Mouse (Mus musculus) neural tube, embryonic 10.5 days (tissue): ENCODE measurements around the gene Plagl1.
"Not testable (repeated sequence)": the region's sequence is repeated elsewhere in the genome, so short reads cannot be mapped to it uniquely, and the experiment has no call there.

Experiments
- DNase-seq: peaks from one replicate; pipeline ENCODE4 v3.0.0-alpha.2; 2017; ENCODE audit warnings: low spot score; ENCODE audit errors: extremely low spot score

Plagl1 gene

DNA sequence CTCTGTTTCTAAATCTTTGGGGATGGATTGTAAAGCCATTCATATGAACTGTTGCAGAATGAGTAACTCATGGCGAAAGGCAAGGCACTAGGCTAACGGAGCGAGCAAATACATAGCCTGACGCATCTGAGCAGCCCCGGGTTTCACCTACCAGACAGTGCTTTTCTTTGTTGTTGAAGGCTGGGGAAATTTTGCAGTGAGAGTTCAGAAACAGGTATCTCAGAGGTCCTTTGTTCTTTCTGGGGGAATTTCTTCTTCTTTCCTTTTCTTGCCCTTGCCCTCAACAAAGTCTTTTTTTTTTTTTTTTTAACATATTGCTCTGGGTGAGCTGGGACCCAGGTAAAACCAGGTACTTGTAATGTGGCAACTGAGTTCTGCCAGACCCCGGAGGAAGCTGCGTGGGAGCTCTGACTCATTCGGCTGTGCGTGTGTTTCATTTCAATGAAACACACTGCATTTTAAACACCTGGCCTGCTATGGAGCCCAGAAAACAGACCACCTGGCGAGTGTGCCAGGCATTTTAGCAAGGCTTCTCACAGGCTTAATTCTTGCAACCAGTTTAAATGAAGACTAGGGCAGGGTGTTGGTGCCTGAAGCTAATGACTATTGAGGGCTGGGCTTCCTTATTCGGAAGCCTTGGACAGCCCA lies at the start of gene Plagl1:
Gene Plagl1 (plus strand): TSS at position 484 of the 648 bp plus-strand sequence.
- DNase-seq, result no peak

DNA sequence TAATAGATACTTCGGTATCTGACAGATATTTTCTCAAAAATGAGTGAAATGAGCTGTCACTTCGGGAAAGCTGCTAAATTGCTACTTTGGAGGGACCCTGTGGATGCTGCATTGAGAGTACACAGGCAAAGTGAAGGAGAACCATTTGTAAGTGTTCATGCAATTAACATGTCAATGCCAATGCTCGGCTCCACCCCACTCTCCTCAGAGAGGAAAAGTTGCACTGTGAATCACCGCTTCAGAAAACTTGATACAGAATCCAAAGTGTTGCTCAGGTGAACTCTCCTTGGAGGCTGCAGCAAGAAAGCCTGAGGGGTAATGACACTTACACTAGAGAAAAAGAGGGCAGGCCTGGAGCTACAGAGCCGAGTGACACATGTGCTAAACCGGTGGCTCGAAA lies 46.3 kb upstream of the Plagl1 start:
- no peak for DNase-seq

DNA sequence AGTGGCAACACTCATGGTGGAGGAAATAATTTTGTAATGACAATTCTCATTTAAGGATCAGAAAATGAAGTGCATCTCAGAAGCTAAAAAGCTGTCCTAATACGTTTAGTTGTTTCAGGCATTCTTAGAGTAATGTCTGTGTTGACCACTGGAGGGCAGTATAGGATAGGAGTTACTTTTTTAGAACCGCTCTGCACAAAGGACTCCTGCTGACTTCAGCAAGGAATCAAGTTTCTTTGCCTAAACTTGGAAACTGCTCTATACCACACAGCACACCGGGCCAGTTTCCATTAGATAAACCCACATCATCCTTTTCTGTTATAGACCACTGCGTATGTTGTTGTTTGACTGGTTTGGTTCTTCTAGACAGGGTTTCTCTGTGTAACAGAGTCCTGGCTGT lies 43.7 kb upstream of the Plagl1 start:
- no peak for DNase-seq

DNA sequence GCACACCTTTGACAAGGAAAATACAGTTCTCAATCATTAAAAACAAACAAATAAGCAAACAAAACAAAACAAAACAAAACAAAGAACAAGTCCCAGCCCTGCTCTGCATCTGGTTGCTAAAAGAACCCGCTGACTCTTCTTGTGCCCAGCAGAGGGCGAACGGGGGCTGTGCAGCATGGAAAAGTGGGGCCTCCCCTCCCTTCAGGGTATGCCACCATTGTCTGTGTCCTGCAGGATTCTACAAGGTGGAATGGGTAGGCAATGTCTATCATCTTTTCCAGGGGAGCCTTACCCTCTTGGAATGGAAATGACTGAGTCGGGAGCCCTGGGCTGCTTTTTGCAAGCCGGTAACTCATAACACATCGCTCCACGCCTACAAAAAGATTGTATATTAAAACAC lies 41.8 kb upstream of the Plagl1 start:
- DNase-seq, result peak; percentile 36

DNA sequence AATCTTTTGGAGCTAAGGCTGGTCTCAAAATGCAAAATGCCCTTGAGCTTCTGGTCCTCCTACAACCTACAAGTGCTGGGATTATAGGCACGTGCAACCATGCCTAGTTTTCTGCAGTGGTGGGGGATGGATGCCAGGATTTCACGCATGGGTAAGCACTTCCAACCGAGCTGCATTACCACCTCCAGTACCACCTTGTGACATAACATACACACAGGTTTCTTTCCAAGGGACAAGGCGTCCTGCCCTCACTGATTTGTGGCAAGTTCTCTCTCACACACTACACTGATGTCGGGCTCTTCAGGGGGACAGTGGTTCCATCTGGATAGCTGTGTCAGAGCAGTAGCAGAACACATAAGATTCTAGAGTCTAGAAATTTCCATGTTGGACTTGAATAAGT lies 41.3 kb upstream of the Plagl1 start:
- DNase-seq, result no peak

DNA sequence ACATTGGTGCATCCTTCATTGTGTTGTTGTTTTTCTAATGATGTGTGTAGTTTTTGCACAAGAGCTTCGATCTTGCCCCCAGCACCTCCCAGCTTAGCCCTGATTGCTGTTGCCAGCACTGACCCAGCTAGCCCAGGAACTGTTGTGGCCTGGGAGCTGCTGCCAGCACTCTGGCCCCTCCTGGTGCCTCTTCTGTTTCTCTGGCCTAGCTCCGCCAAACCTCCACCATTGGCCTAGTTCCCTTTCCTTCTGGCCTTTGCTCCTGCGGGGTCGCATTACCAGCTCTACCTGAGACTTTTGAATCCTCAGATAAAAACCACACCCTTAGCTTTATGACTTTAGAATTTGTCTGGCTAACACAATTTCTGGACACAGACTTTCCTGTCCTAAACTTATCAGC lies 38.2 kb upstream of the Plagl1 start:
- DNase-seq, result no peak

DNA sequence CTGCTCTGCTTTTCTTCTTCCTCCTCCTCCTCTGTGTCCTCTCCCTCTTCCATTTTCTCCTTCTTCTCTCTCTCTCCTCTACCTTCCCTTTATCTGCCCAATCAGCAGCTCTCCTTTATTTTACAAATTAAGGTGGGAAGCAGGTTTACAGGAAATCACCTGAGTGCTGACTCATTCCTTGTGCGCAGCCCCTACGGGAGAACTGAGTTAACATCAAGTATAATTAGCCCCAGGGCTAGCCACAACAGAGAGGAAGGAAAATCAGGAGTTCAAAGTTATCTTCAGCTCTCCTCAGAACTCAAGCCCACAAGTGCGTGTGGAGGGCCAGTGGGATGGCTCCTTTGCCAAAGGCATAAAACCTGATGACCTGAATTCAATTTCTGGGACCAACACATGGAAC lies 36.3 kb upstream of the Plagl1 start:
- DNase-seq, result not testable (repeated sequence)

DNA sequence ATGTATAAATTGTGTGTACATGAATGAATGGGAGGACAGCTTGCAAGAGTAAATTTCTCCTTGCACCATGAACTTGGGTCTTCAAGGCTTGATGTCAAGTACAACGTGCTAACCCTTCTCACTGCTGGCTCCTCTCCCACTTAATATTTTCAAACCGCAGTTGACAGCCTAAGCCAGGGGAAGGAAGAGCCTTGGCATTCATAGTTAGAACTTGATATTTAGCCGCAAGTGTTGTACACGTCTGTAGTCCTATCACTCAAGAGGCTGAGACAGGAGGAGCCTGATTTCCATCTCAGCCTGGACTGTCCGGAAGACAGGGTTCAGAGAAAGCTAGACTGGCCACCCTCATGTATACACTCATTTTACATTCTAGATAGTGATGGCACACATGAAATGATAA lies 32.6 kb upstream of the Plagl1 start:
- no peak for DNase-seq

DNA sequence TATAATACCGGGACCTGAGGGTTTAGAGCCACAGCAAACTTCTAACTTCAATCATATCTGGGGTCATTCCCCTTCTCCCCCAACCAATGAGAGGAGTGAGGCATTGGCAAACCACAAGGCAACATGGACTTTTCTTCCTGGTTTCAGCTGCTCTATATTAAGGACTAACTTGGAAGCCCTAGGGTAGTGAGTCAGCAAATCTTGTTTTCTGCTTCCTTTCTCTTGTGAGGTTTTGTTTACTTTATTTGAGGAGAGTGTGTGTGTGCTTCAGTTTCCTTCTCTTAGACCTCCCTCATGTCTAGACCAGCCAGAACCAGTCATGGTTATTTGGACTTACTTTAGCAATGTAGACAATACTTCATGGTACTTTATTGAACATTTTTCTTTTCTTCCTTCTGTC lies 32.1 kb upstream of the Plagl1 start:
- DNase-seq, result no peak

DNA sequence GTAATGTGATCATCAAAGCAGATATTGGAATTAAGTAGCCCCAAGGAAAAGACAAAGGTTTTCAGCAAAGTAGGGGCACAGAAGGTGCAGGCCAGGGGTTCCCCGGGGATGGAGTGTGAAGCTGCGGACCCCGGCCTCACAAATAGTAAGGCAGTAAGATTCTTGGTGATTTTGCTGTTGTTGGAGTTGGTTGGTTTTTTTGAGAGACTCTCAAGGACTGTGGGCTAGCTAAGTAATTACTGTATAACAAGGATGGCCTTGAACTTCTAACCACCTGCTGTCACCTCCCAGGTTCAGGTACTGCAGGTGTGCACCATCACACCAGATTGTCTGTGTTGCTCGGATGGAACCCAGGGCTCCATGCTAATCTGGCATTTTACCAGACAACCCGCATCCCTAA lies 30.9 kb upstream of the Plagl1 start:
- no peak for DNase-seq

DNA sequence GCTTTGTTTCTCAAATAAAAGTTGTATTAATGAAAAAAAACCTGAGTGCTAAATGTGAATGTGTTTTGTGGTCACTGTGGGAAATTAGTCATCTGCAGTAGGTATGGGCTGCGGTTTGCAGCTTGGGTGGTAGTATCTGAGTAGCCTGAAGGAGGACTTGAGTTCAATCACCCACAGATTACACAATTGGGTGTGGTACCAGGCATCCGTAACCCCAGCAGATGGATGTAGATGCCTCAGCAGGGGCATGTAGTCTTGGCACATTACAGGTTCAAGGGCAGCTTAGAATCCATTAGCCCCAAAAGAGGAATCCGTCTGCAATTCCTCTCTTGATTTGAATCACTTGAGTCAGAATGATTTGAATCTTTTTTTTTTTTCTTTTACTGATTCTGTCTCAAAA lies 25.0 kb upstream of the Plagl1 start:
- DNase-seq, result no peak

DNA sequence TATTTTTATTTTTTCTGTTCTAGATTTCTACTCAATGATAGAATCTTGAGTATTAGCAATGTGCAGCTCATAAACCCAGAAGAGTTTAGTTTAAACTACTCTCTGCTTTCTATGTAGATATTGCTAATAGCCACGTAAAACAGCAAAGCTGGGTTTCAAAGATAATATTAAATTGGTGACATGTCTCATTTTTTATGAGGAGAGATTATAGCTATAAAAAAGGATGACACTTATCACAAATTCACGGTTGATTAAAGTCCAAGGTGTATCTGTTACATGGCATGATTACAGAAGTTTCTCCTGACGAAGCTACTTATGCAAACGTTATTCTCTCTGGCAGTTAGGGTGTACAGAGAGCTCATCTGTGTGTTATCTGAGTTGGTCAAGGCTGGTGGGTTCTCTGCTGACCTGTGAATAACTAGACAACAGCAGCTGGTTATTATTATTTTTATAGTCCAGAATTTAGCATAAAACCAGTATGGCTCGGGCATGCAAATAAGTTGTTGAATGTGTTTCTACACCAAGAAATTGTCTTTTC lies 20.6 kb upstream of the Plagl1 start:
- DNase-seq, result no peak

DNA sequence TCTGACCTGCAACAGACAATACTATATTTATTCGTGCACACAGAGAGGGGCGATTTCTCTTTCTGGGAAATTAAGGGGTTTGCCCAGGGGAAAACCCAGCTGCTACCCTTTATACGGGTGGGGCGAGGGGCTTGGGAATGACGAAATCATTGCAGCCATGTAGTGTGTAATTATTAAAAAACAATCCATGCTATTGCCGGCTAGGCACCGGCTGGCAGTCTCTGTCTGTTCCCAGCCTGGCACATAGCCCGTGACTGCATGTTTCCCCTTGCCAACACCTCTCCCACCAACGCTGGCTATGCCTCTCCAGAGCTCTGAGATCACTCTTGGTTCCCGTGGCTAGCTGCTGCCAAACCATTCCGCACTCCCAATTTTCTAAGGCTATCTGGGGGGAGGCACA lies 15.6 kb upstream of the Plagl1 start:
- no peak for DNase-seq

DNA sequence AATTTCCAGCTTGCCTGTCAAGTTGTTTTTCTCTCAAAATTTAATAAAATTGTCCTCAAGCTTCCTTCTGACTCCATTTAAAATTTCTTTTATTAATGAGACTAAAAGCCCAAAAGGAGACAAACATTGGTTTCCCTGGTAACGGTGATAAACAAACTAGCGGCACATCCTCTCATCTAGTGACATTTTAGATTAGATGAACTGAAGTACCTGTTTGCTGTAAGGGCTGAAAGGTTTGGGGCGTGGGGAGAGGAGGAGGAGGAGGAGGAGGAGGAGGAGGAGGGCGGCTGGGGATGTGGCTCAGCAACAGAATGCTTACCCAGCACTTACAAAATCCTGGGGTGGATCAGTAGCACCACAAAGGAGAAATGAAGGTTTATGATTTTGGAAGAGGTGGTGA lies 12.5 kb upstream of the Plagl1 start:
- DNase-seq, result no peak

DNA sequence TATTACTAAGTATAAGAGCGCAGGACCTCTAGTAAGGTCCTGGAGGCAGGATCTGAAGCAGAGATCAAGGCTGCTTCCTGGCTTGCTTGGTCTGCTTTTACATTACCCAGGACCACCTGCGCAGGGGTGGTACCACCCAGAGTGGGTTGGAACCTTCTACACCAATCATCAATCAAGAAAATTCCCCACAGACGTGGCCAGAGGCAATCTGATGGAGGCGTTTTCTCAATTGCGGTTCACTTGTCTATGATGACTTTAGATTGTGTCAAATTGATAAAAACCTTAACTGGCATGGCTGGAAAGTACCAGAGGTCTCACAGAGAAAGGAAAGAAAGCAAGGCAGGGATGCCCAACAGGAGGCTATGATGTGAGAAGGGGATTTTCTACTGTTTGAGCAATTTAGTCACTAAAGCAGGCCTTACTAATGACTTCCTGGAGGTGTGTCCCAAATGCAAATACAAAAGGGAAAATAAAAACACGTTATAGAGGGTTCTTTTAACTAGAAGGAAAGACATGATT lies 3.4 kb upstream of the Plagl1 start:
- no peak for DNase-seq

DNA sequence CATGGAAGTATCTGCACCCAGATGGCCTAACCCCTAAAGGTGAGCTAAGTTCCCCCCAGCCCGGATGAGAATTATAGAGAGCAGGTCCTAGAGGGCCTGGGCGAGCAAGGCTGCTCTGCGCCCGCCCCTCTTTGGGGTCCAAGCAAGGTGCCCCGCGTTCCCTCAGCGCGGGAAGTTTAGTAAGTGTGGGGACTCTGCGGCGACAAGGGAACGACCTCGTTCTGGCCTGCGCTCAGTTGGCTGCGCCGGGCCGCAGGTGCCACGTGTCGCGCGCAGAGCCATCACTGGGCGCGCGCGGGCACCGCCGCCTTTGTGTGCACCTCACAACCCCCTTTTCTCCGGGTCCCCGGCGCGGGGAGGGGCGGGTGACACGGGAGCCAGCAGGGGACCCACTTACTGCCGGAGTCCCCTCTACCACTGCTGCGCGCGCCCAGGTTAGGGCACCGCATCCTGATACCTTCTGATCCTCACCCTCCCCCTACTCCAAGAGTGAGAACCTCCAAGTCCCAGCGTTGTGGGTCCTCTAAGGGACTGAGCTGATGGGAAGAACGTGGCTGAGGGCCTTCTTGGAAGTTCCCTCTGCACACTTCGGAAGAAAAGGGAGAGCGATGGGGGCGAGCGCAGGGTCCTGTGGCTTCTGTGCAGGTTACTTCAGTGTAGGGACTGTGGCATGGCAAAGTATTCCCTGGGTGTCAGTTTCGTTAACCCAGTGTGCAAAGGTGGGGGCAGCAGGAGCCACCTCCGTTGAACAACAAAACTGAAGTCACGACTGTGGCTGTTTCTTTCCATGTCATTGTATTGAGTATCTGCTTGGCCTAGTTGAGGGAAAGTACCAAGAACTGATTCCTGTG lies 742 bp downstream of the Plagl1 start:
- peak; percentile 44 for DNase-seq

DNA sequence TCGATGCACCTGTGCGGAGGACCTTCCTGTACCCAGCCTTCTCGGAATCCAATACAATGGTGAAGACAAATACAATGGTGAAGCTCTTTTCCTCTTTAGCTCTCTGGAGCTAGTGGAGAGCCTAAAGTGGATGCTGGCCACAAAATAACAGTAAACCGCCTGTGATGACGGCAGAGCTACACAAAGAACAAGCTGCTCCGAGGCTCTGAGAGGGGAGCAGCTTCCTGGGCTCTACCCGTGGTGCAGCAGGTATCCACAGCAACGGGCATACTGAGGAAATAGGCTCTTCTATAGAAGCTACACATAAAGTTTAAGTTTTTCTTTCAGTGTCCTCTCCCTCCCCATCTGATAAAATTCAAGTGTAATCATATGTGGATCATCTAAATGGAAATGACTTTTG lies 2.1 kb downstream of the Plagl1 start:
- DNase-seq, result no peak

DNA sequence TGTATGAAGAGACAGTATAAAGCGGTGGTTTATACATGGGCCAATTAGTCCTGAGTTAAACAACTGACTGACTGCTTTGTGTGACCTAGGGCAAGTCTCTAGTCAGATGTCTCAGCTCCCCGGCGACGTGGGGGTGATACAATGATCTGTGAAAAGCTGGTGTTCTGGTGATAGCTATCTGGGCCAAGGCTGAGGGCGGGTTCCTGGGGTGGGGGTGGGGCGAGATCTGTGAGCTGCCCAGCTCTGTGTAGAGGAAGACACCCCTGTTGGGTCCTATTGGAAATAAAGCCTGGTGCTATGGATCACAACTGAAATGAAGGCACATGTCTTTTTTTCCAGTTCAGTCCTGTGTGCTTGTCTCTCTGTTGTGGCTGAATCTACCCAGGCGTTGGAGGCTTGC lies 3.2 kb downstream of the Plagl1 start:
- DNase-seq, result no peak

DNA sequence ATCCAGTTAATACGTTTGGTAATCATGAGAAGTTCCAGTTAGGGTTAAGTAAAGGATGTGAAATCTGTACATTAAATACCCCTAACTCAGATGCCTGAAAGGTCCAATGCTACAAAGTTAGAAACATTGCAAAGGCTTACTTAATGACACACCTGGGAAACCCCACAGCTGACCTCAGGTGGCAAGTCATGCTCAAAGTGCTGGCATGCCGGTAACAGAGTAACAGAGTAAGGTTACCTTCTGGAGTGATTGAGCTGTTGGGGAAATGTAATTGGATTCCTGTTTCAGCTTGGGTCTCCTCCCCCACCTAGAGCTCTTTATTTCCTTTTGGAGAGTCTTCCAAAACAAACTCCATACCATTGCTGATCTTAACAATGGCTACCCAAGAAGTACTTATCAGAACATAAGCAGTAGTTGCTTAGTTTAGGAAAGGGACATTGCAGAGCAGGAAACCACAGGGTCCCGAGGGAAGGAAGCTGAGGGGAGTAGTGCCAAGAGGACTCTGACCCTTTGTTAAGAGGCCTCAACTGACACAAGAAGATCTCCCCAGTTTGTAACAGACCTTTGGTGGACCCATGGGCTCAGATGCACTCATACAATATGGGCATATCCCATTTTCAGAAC lies 4.9 kb downstream of the Plagl1 start:
- no peak for DNase-seq

DNA sequence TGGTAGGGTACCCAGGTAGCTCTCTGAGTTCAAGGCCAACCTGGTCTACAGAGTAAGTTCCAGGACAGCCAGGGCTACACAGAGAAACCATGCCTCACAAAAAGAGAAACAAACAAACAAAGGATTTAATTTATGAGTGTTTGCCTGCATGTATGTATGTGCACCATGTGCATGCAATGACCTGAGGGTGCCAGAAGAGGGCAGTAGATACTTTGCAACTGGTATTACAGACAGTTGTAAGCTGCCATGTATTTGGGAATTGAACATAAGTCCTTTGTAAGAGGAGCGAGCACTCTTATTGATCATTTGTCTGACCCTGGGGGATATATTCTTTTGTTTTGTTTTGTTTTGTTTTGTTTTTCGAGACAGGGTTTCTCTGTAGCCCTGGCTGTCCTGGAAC lies 10.7 kb downstream of the Plagl1 start:
- DNase-seq, result no peak

DNA sequence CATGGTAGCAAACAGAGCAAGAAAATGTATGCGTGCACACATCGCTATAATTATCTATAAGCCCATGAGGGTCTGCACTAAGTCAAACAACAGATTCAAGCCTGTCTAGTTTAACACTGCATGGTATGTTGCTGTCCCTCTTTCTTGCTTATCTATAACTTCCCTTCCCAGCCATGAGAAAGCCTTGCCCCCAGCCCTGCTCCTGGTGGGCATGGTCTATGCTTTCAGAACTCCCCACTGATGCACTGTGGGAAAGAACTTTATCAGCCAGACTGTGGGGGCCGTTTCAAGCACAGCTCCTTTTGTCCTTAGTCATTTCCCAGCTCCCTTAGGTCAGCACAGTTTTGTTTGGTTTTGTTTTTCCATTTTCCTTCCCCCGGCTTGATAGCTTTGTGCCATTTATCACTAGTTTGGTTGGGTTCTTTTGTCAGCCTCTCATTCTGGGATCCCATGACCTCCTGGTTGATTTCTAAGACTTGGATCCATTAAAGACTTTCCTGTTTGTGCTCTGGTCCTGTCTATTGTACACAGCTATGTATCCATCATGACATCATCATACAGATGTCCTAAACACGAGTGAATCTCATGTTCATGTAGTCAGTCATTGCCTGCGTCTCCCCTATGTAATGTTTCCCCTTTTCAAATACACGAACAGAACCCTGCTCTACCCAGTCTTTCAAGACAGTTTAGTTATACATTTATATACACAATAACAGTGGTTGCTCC lies 16.7 kb downstream of the Plagl1 start:
- DNase-seq, result no peak
